Mouse (Mus musculus) activated CD4-positive, CD25-positive, alpha-beta regulatory T cell, adult 9 weeks (primary cell): Measurements from ENCODE around the gene Tmem150b. TPM values are rescaled to one million over a fixed set of nuclear protein-coding genes. Genes with fewer than 3 reads are reported as not detected.

ENCODE experiments used
- polyA plus RNA-seq: library from polyadenylated mRNA; unstranded; fragments of 100-300 nt; shearing (Covaris generic); gene quantifications from one replicate; pipeline ENCODE4 v1.2.1, GENCODE M21; 2017

The Tmem150b gene
- polyA plus RNA-seq: 0.10 TPM

DNA sequence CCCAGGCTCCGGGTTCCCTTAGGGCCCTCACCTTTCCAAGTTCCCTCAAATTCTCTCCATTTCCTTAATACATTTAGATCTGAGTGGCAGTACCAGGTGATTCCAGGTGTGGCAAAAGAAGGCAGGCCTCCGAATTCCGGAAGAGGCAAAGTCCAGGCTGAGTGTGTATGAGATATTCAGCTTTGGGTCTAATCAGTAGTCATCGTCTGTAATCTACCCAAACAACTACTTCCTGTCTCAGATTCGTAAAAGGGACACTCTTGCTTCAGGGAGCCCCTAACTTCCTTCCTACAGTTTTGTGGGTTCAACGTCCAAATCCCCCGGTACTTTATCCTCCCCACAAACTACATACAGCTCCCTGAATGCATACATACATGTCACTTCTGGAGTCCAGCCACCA, at the start of gene Tmem150b:
Gene Tmem150b, minus strand, starts transcription at position 81 of the 400 bp plus-strand sequence.

DNA sequence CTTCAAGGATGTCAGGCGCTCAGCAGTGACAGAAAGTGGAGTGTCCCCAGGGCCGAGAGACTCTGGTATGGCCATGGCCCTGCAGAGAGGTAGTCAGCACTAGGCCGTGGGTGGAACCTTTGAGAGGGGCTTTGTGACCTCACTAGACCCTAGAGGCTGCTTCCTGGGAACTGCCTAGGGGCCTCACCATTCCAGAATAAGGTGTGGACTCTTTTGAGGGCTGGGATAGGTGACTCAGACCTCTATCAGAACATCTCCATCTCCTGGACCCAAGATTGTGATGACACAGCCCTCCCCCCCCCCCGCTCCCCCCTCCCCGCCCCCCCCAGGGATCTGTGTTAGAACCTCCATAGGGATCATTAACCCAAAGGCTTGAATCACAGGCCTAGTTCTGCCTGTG, 46.2 kb upstream of the Tmem150b start, which contains the start of gene Fam71e2:
Gene Fam71e2, minus strand, starts transcription at position 101 of the 400 bp plus-strand sequence.

DNA sequence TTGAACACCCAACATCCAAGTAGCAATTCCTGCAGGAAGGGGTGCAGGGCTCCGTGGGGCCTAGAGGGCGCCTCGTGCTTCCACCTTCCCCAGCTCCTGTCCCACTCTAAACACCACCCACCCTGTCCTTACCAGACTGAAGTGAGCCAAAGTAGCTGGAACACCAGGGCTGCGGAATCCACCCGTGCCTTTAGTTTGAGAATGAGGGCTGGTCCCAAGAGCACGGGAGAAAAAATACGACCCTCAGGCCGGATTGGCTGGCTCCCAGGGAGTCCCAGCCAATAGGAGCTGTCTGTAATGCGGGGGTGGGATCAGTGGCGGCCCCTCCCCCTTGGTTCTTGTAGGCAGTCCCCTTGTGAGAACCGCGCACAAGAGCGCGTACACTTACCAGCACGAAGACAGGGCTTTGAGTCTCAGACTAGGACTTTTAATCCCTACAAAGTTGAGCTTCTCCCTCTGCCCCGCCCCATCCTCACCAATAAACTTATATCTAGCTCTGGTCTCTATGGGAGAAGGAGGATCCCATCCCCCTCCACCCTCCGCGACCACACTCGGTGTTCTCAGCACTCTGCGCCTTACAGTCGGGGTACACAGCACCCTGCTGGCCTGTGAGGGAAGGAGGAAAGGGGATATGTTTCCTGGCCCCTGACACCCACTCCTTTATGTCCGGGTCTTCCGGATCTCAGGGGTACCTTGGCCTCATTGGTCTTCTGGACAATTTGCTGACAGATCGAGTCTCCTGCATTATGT, 27.9 kb upstream of the Tmem150b start, which contains the start of gene Cox6b2:
Gene Cox6b2, minus strand, starts transcription at position 274 of the 750 bp plus-strand sequence.

DNA sequence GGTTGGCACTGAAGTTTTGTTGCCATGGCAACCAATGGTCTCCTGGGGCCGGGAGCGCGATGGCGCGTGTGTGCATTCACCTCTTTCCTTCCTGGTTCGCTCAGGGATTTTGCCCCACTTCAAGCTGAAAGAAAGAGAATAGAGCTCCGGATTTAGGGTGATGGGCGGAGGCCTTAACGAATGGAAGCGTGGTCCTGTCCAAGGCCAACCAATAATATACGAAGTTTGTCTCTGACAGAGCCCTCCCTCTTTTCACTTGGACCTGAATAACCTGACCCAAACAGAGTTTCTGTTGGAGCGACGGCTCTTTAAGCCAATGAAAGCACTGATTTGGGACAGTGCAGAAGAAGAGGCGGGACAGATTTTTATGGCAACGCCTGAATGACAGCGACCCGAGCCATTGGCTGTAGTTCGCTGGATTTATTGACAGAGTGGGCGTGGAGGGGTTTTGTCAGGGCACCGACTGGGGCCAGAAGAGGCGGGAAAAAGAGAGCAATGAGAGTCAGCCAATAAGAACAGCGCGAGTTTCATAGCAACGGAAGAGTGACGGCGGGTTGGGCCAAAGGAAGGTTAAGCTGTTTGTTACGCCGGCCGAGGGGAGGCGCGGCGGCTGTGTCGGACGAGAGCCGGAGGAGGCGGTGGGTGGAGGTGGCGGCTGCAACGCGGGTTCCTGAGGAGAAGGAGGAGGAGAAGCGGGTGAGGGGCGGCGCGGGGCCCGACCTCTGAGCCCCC, 14.7 kb upstream of the Tmem150b start, which contains the start of gene Kmt5c:
Gene Kmt5c, plus strand, starts transcription at position 572 of the 732 bp plus-strand sequence.

DNA sequence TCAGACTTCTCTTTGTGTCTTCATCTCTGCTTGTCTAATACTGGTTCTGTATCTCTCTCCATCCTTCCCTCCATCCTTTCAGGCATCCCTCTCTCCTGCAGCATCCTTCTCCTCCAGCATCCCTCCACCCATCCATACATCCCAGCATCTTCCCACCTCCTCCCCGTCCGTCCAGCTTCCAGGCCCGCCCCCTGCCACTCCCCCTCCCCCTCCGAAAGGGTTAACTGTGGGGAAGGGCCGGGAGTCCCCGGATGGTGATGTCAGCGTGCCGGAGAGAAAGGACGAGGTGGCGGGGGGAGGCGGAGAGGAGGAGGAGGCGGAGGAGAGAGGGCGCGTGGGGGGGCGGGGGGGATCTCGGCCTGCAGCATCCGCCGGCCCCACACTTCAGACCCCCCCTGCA, 34.7 kb downstream of the Tmem150b start, which contains the start of gene Brsk1:
Gene Brsk1, plus strand, starts transcription at position 218 of the 400 bp plus-strand sequence.

DNA sequence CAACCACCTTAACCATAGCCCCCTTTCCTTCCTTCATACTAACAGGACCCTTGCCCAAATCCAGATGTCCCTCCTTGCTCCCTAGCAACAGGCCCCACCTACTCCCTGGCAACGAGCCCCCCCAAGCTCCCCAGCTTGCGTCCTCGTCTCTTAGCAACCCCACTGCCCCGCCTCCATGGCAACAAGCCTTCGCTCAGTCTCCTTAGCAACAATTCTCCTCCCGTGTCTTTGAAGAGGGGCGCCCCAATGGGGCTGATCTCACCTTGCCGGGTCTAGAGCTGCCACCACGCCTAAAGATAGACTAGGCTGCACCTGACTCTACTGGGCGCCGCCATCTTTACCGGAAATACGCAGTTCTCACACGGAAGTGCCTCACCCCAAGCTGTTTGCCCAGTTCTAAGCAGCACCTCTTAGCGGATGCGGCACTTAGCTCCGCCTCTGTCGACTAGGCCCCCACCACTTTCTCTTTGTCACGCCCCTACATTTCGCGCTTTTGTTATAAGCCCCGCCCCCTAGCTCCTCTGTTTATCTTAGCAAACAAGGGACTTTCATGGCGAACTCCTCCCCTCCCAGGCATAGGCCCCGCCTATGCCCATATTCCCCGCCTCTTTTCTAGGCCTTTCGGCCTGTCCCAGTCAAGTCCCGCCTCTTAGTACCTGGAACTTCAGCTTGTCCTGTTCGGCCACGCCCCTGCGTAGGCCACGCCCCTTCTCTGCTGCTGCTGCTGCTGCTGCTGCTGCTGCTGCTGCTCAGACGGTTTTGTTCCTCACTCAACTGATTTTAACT, 40.2 kb downstream of the Tmem150b start, which contains the start of gene Hspbp1:
Gene Hspbp1, minus strand, starts transcription at position 437 of the 786 bp plus-strand sequence.

DNA sequence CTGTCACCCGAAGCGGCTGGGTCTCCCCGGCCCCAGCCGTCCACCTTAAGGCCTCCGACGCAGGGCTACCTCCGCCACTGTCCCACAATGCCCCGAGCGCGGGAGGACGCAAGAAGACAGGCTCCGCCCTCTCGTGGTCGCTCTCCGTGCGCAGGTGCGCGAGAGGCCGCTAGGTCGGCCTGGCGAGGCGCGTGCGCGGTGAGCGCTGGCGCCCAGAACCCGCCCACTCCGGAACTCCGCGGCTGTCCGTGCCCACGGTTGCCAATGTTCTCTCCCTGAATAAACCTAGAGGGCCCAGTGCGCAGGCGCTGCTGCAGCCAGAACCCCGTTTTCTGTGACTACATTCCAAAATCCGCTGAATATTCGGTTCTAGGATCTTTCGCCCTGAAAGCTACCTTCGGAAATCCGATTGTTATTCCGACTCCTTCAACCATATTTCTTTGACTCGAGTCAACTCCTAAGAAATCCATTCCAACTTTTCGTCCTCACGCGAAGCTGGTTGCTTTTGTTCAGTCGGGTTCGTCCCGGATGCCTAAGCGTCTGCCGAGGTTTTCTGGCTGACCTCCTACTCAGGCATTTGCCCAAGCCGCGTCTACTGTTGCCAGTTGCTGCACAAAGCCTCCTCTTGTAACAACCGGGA, 66.0 kb downstream of the Tmem150b start, which contains the start of gene Ppp6r1:
Gene Ppp6r1, minus strand, starts transcription at position 108 of the 640 bp plus-strand sequence.

Other genes starting within 250 kb of the Tmem150b start
- gene Ppp1r12c, start 223.6 kb downstream of the Tmem150b start, polyA plus RNA-seq: 29.9 TPM
- gene Tnnt1, start 208.9 kb downstream of the Tmem150b start, polyA plus RNA-seq: 4.5 TPM
- 1.5 TPM for gene Tnni3, start 201.0 kb downstream of the Tmem150b start, polyA plus RNA-seq
- 1.2 TPM for gene Dnaaf3, start 192.8 kb downstream of the Tmem150b start, polyA plus RNA-seq
- 0.26 TPM for gene Syt5, start 177.7 kb downstream of the Tmem150b start, polyA plus RNA-seq
- not detected for gene Ptprh, start 121.2 kb downstream of the Tmem150b start, polyA plus RNA-seq
- 5.6 TPM for gene Tmem86b, start 93.8 kb downstream of the Tmem150b start, polyA plus RNA-seq
- 30.9 TPM for gene Ppp6r1, start 66.2 kb downstream of the Tmem150b start, polyA plus RNA-seq
- gene Hspbp1, start 40.2 kb downstream of the Tmem150b start, polyA plus RNA-seq: 82.1 TPM
- not detected for gene Brsk1, start 34.6 kb downstream of the Tmem150b start, polyA plus RNA-seq
- 49.9 TPM for gene Kmt5c, start 14.9 kb upstream of the Tmem150b start, polyA plus RNA-seq
- gene Cox6b2, start 27.8 kb upstream of the Tmem150b start, polyA plus RNA-seq: 3.0 TPM
- not detected for gene Fam71e2, start 46.1 kb upstream of the Tmem150b start, polyA plus RNA-seq
- not detected for gene Il11, start 57.6 kb upstream of the Tmem150b start, polyA plus RNA-seq
- not detected for gene Tmem190, start 57.7 kb upstream of the Tmem150b start, polyA plus RNA-seq
- 1.3 TPM for gene Tmem238, start 64.4 kb upstream of the Tmem150b start, polyA plus RNA-seq
- gene Rpl28, start 67.6 kb upstream of the Tmem150b start, polyA plus RNA-seq: 423 TPM
- 105 TPM for gene Ube2s, start 87.3 kb upstream of the Tmem150b start, polyA plus RNA-seq
- gene Shisa7, start 119.4 kb upstream of the Tmem150b start, polyA plus RNA-seq: not detected
- gene Isoc2b, start 145.0 kb upstream of the Tmem150b start, polyA plus RNA-seq: 43.7 TPM
- gene Isoc2a, start 151.9 kb upstream of the Tmem150b start, polyA plus RNA-seq: 0.53 TPM
- gene Gm36210, start 181.3 kb upstream of the Tmem150b start, polyA plus RNA-seq: not detected
- 1.6 TPM for gene Zfp628, start 190.0 kb upstream of the Tmem150b start, polyA plus RNA-seq
- gene Nat14, start 196.8 kb upstream of the Tmem150b start, polyA plus RNA-seq: 0.90 TPM
- gene Ssc5d, start 200.5 kb upstream of the Tmem150b start, polyA plus RNA-seq: not detected
- gene Sbk2, start 239.2 kb upstream of the Tmem150b start, polyA plus RNA-seq: 0.84 TPM
- gene Sbk3, start 245.9 kb upstream of the Tmem150b start, polyA plus RNA-seq: not detected